Mouse (Mus musculus) embryonic fibroblast, embryonic 13.5 days (primary cell): ENCODE measurements around the gene Adora1.

Experiments
- CTCF ChIP-seq: IDR thresholded peaks from 2 replicates; pipeline ENCODE4 v1.5.1; 2011; ENCODE audit warnings: mild to moderate bottlenecking, control low read depth, low read length, moderate library complexity, borderline replicate concordance; ENCODE audit not compliant: insufficient read depth
- POLR2A ChIP-seq: IDR thresholded peaks from 2 replicates; pipeline ENCODE4 v1.6.1; 2011; ENCODE audit warnings: low read depth, mild to moderate bottlenecking, control low read depth, low read length, moderate library complexity

DNA sequence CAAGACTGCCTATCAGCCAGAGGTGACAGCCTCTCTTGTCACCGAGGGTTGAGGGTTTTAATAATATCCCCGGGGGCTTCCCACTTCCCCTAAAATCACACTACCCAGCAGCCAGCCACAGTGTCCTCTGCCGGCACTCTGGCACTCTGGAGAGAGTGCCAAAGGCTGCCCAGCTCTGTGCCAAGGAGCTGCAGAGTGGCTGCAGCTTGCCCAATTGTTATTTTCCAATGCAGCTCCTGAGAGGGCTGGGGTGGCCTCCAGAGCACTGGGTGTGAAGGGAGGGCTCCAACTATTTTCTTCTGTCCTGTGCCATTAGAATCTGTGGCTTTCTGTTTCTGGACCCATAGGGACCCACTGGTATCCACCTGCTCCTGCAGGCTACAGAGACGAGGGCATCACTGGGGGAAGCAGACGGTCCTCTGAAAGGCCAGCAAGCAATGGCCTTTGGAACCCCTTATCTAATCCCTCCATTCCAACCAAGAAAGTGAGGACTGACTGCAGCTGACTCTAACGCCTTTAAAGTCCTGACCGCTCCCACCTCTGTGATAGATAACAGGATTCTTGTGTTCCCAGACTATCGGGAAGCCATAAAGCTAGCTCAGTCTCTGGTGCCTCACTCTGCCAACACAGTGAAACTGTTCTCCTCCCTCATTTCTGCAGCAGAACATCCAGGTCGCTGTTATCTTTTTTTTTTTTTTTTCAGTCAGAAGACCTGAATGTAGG is 29.8 kb downstream of the Adora1 start:
- TF ChIP-seq CTCF (no peak), POLR2A (no peak)
